Mouse (Mus musculus): ENCODE measurements around the gene Naa25. TPM values are rescaled to one million over a fixed set of nuclear protein-coding genes. Genes with fewer than 3 reads are reported as not detected.
A peak's percentile ranks its signal among the peaks of the same experiment; 100 is the strongest.

Naa25 gene
- total RNA-seq, 2 experiments from 2014 or later = 20.8 to 23.5 TPM

DNA sequence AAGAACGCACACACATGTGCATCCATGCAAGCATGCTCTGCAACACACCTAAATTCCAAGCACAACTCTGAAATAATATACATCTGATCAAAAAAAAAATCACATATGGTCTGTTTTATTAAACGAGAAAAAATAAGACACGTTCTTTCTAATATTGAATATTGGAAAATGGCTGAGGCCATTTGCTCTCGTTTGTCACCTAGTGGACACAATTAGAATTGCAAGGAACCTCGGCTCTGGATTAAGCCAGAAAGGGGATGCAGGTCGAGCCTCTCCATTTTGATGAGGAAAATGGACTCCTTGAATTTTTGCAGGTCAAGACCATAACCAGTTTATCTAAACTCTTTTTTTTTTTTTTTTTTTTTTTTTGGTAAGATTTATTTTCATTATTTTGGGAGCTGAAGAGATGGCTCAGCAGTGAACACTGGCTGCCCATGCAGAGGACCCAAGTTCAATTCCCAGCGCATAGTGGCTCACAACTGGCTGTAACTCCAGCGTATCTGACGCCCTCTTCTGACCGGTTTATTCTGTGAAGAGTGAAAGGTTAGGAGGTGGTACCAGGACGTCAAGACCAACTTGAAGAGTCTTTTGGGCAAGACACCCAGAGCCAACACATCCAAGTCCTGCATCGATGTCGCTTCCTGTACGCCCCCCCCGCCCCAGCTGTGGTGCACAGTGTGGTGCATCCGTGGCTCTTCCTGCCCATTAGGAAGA is 4.9 kb upstream of the Naa25 start:
- peak in 1 of 2 experiments; percentile 57 for DNase-seq
- intact Hi-C loops (cut with DNase I) = loop anchor here (5.0 kb wide), 1 partner anchor 176 kb away; no protein-coding TSS in a partner anchor

DNA sequence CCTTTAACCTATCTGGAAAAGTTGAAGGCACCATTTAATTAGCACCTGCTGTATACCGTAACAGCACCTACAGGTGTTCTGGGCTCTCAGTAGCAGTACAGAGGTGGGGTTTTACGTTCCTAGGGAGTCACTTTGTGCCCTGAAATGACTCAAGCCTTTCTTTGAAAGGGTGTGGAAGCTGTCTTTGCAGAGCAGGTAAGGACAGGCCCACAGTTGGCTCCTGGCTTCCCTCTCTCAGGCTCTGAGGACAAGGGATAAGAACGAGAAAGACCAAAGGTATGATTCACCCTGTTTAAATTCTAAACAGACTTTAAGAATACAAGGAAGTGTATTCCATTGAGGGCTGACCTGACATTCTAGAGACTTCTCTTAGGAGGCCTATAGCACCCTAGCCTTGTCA is 4.3 kb upstream of the Naa25 start:
- intact Hi-C loops (cut with DNase I) = loop anchor here (5.0 kb wide), 1 partner anchor 176 kb away; no protein-coding TSS in a partner anchor
- DNase-seq = no peak

DNA sequence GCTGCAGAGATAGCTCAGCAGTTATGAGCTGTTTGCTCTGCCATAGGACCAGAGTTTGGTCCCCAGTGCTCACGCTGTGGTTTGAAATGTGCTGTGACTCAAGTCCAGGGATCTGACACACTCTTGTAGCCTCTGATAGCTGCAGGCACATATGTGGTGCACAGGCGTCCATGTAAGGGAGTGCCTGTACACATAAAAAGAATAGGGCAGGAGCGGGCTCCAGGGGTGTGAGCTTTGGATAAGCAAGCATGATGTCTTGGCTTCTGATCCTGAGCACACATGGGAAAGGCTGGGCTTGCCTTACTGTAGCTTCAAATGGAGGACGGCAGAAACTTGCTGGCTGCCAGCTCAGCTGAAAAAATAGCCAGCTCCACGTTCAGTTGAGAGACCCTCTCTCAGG is 2.1 kb upstream of the Naa25 start:
- no peak for DNase-seq

DNA sequence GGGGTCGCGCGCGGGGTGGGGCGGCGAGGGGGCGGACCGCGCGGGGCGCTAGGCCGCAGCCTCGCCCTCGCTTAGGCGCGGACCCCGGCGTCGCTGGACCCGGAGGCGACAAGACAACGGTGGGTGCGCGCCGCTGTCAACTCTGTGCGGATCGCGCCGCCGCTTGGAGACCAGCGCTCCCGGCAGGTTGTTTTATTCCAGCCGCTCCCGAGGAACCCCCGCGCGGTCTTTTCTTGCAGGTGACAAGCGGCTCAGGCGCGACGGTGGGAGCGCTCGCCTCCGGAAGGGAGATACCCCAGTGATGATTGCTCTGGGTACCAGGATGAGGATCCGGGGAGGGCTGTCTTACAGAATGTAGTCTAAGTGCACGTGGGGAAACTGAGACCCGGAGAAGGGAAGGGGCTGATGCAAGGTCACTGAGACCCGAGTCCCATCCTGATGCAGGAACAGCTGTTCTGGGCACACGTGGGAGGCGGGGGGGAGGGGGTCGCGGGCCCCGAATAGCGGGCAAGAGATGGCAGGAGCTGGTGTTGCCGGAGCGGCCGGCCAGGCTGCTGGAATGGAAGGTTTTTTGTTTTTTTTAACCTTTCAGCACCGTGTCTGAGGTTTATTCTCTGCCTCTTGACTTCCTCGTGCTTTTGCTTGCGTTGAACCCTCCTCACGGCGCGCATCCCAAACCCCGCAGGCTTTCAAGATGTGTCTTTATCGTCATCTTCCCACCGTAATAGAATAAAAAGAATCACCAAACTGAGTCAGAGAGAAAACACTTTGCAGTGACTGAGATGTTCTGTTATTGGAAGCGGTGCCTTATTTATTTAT is 619 bp downstream of the Naa25 start:
- DNase-seq = no peak
- intact Hi-C loops (cut with DNase I) = no loop called here

More for the DNA sequence above, 2.1 kb upstream of the Naa25 start:
- intact Hi-C loops (cut with DNase I) = no loop called here

DNA sequence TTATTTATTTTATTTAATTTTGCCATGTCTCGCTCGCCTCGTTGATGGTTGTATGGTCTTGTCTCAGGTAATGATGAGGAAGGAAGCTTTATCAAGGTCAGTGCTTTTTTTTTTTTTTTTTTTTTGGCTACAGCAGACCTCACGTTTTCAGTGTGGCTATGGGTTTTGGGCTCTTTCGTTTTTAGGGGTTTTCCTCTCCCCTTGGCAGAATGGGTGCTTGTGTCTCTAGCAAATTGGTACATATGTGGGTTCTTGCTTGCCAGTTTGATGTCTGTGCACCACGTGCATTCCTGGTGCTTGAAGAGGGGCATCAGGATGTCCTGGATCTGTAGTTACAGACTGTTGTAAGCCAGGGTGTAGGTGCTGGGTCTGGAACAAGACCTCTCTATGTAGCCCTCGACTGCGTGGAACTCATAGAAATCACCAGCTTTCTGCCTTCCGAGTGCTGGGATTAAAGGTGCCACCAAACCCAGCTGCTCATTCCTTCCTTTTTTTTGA is 1.3 kb downstream of the Naa25 start:
- intact Hi-C loops (cut with DNase I) = no loop called here
- no peak for DNase-seq

DNA sequence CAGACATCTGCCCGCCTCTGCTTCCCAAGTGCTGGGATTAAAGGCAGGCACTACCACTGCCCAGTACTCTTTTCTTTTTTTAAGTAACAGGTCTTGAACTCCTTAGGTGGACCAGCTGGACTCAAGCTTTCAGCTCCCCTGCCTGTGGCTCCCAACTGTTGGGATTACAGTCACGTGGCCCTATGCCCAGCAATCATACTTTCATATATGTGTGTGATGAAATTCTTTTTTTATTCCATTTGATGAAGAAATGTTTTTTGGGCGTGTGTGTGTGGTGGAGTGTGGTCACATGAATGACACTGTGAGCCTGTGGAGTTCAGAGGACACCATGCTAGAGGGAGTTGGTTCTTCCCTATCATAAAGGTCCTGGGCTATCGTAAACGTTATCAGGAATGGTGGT is 1.8 kb downstream of the Naa25 start:
- DNase-seq = no peak
- intact Hi-C loops (cut with DNase I) = no loop called here

DNA sequence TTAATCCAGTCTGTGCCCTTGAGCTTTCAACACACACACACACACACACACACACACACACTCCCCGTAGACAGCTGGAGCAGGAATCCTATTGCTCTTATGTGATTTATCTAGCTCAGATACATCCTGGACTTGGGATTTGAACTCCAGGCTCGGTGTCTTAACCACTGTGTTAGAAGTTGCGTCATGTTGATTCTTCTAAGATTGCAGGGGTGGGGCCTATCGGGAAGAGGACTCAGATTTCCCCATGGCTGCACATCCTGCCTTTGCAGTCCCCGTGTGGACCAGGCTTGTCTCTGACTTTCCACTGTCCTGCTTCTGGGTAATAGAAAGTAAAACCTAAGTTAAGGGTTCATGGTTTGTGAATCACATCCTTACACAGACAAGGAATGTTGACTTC is 2.3 kb downstream of the Naa25 start:
- intact Hi-C loops (cut with DNase I) = no loop called here
- DNase-seq = no peak

DNA sequence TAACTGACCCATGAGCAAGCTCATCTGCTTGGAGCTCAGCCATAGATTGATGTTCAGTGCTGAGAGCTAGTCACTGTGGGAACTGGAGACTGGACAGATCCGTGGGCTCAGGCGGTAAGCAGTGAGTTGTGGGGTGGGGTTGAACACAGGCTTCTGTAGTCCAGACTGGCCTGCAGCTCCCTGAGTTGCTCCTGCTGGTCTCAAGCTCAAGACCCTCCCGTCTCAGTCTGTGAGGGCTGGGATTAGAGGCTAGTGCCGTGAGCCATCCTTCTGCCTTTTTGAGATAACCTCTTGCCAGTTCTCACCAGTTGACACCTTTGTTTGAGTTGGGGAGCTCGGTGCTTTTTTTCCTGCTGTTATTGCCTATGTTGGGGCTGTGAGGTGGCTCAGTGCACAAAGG is 3.1 kb downstream of the Naa25 start:
- intact Hi-C loops (cut with DNase I) = no loop called here
- no peak for DNase-seq

DNA sequence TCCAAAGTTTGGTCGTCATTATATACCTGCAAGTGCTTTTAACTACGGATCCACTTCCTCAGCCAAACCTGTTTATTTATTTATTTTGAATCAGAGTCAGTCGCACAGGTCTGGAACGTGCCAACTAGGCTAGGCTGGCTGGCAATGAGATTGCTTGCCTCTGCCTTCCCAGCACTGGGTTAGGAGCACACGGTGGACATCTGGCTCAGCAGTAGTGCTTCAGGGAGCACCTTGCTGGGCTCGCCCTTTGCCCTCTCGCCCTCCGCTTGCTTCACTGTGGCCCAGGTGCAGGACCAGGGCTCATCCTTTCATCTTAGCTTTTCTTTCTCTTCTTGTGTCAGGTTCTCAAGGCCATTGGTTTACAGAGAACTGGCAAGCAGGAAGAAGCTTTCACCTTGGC is 10.1 kb downstream of the Naa25 start:
- no peak for DNase-seq
- intact Hi-C loops (cut with DNase I) = no loop called here

DNA sequence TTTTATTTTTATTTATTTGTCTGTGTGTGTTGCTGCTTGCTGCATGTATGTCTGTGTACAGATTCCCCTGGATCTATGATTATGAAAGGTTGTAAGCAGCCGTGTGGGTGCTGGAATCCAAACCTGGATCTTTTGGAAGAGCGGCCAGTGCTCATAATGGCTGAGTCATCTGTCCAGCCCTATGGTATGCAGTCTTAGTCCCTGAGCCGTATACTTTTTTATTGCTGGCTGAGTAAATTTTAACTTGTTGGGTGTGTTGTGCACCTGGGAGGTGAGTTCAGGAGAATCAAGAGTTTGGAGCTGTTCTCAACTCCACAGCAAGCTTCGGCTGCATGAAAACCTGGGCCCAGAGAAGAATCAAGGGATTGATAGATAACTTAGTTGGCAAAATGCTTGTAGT is 13.2 kb downstream of the Naa25 start:
- intact Hi-C loops (cut with DNase I) = no loop called here

DNA sequence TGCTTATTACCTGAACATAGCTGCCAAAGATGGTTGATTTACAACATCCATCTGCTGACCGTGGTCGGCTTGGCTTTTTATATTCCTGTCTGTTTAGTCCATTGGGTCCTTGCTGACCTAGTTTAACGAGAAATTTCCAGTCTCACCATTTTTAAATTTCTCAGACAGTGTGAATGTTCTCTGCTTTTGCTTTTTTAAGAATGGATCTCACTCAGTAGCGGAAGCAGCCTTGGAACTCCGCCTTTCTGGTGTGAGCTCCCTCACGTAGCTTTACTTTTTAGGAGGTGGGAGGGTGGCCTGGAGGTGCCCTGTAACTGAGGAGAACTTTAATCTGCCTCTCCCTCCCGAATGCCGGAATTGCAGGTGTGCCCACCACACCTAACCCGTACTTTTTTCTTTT is 23.0 kb downstream of the Naa25 start:
- no peak for DNase-seq
- intact Hi-C loops (cut with DNase I) = no loop called here

More for the DNA sequence above, 13.2 kb downstream of the Naa25 start:
- DNase-seq = no peak

DNA sequence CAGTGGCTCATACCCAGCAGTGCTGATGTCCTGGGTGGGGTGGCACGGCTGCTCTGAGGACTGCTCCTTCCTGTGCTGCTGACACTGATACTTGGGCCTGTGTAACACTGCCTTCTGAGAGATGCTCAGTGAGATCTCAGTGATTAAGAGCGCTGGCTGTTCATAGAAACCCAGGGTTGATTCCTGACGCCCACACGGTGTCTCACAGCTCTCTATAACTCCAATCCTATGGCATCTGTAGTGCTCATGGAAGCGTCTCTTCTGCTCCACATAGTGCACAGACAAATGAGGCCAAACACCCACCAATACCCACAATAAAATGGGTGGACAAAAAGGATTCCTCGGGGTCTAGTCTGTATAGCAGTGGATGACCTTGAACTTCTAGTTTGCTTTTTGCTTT is 25.1 kb downstream of the Naa25 start:
- intact Hi-C loops (cut with DNase I) = no loop called here
- no peak for DNase-seq

DNA sequence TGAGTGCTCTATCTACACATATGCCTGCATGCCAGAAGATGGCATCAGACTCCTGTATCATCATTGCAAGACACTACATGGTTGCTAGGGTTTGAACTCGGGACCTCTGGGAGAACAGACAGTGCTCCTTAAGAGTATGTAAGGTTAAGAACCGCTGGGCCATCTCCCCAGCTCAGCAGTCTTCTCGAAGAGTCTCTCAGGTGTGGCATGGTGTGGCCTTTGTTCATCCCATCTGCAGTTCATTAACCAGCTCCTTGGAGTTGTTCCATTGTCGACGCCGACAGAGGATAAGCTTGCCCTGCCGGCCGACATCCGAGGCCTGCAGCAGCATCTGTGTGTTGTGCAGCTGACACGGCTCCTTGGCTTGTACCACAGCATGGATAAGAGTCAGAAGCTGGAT is 25.6 kb downstream of the Naa25 start:
- intact Hi-C loops (cut with DNase I) = no loop called here
- no peak for DNase-seq

DNA sequence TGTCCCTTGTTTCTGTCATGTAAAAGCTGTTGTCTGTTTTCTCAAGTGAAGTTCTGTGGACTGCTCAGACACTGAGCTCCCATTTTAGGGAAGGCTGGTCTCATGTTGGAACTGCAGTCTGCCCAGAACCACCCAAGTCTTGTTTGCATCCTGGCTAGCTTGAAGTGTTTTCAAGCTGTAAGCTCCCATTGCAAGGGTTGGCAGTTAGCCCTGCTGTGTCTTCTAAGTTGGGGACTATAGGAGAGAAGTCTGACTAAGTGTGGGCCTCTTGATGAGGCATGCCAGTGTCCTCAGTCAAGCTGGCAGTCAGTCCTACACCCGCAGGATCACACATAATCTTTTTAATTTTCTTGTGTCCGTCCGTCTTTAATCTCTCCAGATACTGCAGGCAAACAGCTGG is 31.2 kb downstream of the Naa25 start:
- no peak for DNase-seq
- intact Hi-C loops (cut with DNase I) = no loop called here

DNA sequence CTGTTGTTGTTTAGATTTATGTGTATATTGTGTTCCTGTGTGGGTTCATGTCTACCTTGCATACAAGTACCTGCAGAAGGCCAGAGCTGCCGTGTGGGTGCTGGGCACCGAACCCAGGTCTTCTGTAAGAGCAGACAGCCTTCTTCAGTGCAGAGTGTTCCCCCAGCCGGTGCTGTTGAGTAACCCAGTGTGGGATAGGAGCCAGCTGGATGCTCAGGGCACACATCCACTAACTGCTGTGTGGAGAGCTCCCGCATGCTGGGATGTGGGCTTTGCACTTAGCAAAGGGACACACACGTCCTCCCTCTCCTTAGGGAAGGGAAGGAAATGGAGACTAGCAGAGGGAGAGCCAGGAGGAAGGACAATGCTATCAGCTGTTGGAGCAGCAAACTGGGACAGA is 40.4 kb downstream of the Naa25 start:
- DNase-seq = peak in 1 of 2 experiments; percentile 13
- intact Hi-C loops (cut with DNase I) = no loop called here

DNA sequence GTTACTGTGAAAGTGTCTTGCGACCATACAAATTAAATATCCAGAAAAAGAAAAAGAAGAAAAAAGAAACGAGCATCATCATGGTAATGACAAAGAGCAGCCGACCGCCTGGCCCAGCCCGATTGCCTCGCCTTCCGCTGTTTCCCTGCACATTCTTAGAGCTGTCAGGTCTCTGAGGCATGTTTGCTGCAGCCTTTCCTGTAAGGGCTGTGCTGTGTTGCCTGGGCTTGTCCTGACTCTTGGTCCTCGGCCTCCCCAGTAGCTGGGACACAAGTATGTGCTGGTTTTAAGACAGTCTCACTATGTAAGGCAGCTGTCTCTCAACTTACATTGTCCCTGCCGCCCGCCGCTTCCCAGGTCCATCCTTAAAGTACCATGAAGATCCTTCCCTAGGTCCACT is 41.0 kb downstream of the Naa25 start:
- DNase-seq = no peak
- intact Hi-C loops (cut with DNase I) = no loop called here

DNA sequence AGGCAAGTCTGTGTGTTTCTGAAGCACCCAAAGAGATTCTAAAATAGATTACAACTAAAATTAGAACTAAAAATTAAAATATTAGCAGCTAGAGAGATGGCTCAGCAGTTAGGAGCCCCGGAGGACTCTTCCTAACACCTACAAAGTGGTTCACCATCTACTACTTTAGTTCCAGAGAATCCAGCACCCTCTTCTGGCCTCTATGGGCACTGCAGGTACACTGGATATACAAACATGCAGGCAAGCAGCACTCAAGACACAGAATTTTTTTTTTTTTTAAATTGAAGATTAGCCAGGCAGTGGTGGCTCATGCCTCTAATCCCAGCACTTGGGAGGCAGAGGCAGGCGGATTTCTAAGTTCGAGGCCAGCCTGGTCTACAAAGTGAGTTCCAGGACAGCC is 45.8 kb downstream of the Naa25 start:
- intact Hi-C loops (cut with DNase I) = loop anchor here (5.0 kb wide), 1 partner anchor 34 kb away; no protein-coding TSS in a partner anchor
- DNase-seq = peak in 1 of 2 experiments; percentile 36

DNA sequence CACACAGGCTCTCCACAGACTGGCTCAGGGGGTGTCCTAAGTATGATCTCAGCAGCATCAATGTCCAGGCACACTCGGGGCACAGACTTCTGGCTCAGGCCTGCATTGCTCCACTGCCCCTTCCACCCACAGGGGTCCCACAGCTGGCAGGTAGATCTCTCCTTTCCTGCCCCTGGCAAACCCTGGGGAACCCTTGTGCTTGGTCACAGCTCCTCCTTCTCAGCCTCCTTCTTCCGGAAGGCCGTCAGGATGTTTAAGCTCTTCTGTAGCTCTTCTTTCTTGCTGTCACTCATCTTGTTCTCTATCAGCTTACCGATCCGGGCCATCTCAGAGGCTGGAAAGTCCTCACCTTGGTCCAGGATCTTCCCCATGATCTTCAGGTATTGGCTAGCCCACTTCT is 47.1 kb downstream of the Naa25 start:
- no peak for DNase-seq
- intact Hi-C loops (cut with DNase I) = loop anchor here (5.0 kb wide), 1 partner anchor 32 kb away; no protein-coding TSS in a partner anchor

DNA sequence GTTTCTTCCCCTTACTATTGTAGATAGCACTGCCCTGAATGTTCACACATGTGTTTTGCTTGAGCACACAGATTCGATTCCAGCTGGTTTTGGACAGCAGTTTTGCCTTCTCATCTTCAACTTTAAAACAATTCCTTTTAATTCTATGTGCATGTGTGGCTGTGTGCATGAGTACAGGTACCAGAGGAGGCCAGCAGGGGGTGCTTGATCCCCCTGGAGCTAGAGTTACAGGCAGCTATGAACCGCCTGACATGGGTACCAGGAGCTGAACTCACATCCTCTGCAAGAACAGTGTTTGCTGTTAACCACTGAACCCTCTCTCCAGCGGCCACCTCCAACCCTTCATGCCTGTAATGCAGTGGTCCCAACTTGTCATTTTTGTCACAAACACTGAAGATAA is 50.7 kb downstream of the Naa25 start:
- DNase-seq = no peak
- intact Hi-C loops (cut with DNase I) = no loop called here

DNA sequence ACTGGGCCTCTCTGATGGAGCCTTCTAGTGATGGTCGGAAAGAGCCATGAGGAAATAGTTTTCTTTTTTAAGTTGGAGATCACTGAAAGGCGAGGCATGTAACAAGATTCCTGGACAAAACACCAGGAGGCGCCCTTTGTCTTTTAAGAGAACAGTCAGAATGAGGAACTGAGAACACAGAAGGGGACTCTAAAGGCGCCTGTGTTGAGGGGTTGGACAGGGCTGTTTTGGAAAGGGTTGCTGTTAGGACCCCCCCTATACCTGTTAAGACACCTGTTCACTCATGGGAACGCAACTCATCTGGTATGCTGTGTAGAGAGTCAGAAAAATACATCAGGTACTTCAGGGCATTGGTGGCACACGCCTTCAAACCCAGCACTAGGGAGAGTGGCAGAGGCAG is 52.2 kb downstream of the Naa25 start:
- DNase-seq = peak; percentile 53 to 68
- intact Hi-C loops (cut with DNase I) = loop anchor here (1.0 to 5.0 kb wide), 3 partner anchors 27 to 152 kb away; no protein-coding TSS in a partner anchor

DNA sequence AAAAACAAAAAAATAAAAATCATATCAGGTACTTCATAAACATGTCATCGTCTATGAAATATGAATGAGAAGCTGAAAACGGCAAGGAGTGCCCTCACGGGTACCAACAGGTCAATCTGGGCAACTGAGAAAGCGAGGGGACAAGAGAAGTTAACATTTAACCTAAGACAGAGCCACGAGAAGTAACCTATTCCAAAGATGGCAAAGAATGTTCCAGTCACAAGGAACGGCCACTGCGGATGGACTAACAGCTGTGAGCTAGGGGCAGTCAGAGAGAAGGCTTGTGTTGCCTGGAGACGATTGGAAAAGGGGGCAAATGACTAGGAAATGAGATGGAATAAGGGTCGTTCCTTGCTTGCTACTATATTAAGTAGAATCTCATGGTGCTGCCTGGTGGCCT is 52.7 kb downstream of the Naa25 start:
- intact Hi-C loops (cut with DNase I) = loop anchor here (1.0 to 5.0 kb wide), 3 partner anchors 27 to 152 kb away; no protein-coding TSS in a partner anchor
- DNase-seq = no peak

Measured in heart, postnatal 36 days (tissue).